Mouse (Mus musculus) cerebellum, adult (tissue): ENCODE results near the gene Trpm4.
A peak's percentile ranks its signal among the peaks of the same experiment; 100 is the strongest.
"Not testable (repeated sequence)": the region's sequence is repeated elsewhere in the genome, so short reads cannot be mapped to it uniquely, and the experiment has no call there.

Experiments
- ATAC-seq: cut with Nextera tagmentation; 2 replicates; pipeline ENCODE4 v1.9.2; 2017; ENCODE audit warnings: mild to moderate bottlenecking, moderate library complexity, mixed read lengths; ENCODE audit not compliant: insufficient number of reproducible peaks, low FRiP score, low TSS enrichment

Trpm4 gene

GRCm38 (mm10) chr7:45333431-45333982, at the start of gene Trpm4:
Trpm4 (minus strand) TSS chr7:45333780.
- ATAC-seq, result peak; percentile 51; the same call in 1 of the 2 replicates

DNA sequence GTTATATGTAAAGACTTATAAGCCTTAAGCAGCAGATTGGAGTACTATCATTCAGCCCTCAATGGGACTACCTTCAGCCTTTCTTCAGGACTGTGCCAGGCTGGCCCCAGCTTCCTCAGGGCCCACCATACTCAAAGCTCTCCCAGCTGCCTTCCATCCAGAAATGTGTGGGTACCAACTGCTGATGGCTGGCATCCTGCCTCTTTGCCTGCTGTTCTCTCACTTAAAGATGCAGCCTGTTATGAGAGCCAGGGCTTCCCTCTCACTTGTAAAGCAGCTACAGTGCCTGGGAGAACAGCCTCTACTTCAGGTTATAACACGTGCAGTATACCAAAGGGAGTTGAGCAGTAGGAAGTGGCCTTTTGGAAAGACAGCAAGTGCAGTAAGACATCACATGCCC, 42.5 kb upstream of the Trpm4 start:
- ATAC-seq, result no peak

DNA sequence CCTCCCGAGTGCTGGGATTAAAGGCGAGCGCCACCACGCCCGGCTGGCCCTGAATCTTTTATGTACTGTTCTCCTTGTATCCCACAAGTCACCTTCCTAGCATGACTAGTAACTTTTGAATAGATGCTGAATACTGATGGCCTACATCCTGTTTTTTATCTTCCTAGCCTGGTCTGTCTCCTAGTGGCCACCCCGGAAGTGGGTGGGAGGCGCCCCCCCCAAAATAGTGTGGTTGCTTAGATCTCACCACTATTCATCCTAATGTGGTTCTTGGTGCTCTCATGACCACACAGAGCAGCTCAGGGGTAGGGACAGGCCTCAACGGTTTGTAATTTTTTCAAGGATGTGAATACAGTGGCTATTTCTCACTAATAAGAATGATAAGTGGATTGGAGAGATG, 41.0 kb upstream of the Trpm4 start:
- no peak for ATAC-seq

GRCm38 (mm10) chr7:45372371-45372770, 38.8 kb upstream of the Trpm4 start:
- no peak for ATAC-seq

GRCm38 (mm10) chr7:45370475-45371311, 37.1 kb upstream of the Trpm4 start, which contains the start of gene Lin7b:
Lin7b (minus strand) TSS chr7:45370583.
- ATAC-seq, result peak; percentile 45; the same call in 1 of the 2 replicates

DNA sequence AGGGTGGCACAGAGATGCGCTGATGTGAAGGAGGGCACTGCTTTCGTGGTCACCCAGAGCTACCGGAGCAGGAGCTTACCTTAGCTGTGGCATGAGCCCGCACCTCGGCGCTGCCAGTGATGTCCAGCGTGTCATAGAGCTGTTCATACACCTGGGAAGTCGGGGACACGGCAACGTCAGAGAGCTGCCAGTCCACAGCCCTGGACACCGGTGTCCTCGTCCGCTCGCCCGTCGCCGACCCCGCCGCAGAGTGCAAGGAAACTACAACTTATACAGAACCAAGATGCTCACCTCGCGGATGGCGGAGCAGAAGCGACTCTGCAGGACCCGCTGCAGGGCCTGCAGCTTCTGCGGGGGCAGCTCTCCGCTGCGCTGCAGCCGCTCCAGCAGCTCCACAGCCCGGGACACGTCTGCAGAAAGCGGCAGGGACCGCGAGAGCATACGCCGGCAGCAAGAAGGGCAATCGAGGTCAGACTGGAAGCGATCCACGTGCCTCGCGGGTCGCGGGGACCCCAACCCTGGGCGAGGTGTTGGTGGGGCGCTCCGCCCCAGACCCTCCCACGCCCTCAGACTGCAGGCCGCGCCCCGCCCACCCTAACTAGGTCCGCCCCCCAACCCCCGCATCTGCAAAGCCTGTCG, 36.4 kb upstream of the Trpm4 start:
- no peak for ATAC-seq

GRCm38 (mm10) chr7:45369022-45369745, 35.6 kb upstream of the Trpm4 start:
- ATAC-seq, result no peak

DNA sequence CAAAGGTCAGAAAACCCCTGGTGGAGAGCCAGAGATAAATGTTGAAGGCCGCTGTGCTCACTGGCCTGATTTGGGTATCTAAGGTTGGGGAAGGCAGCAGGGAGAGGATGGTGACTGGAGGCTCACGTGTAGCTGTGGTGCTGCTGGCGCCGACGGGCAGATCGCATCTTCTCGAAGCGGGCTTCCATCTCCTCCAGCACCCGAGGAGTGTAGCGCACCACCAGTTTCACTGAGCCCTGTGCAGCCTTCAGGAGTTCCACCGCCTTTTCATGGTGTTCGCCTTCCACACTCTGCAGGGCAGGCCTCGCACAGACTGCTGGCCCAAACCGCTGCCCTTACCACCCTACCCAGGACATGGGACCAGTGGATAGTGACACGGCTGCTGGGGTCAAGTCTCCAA, 34.6 kb upstream of the Trpm4 start:
- no peak for ATAC-seq

DNA sequence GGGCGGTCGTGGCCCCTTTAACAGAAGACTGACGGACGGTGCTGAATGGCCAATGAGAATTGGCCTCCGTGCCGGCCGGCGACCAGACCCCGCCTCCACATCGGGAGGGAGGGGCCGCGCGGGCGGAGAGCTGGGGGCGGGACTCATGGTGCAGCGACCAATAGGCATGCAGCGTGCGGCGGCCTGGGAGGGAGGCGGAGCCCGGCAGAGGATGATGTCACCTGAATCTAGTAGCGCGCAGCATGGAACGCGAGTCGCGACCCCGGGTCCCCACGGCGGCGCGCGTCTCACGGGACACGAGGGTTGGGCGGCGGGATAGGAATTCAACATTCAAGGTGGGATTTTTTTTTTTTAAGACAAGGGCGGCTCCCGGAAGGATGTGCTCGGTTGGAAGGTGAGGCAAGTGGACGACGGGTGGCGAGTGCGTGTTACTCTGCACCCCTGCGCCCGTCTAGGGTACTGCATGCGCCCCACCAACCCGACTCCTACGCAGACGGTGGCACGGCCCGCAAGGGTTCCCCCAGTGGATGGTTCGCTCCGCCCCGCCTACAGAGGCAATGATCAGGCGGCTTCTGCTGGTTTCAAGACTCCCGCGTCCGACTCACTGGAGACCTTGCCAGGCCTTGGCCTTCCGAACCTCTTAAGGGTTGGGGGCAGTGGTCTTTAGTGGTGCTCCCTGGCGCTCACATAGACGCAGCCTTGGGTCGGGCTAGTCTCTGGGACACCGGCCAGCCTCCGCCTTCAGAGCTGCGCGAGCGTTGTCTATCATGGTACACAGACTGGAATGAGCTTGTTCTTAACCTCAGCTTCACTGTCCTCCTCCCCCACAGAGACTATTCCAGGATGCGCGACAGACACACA, 33.7 kb upstream of the Trpm4 start:
- peak; percentile 77 for ATAC-seq

DNA sequence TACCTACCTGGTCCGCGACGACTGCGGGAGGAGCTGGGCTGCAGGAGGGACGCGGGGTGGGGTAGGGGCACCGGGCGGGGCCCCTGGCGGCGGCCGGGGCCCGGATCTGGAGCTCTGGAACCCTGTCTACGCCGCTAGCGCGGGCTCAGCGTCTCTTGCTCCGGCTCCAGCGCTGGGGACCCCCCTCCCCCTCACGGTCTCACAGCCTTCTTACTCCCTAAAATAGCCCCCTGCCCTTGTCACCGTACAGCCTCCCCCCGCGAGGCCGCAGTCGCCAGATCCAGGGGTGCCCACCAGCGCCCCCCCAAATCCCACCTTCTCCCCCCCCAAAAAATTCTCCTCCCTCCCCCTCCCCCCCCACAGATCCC, 33.1 kb upstream of the Trpm4 start, which contains the start of gene Ppfia3:
Gene Ppfia3, minus strand, starts transcription at position 368 of the 368 bp plus-strand sequence.
- ATAC-seq, result no peak

- no peak for ATAC-seq
Observed at GRCm38 (mm10) chr7:45365742-45366651, 32.4 kb upstream of the Trpm4 start.

DNA sequence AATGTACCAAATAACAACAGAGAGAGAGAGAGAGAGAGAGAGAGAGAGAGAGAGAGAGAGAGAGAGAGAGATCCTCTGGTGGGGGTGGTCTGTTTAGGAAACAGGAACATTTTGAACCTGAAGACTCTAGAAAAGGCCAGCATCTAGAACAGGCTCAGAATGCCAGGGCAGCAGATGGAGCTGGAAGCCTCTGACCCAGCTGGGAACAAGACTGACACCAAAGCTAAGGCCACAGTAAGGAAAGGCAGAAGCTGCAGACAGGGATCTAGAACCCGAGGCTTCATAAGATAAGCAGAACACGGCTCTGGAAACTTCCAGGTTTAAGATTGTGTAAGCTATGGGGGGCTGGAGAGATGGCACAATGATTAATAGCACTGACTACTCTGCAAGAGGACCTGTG, 30.4 kb upstream of the Trpm4 start:
- ATAC-seq, result no peak

GRCm38 (mm10) chr7:45362801-45363200, 29.2 kb upstream of the Trpm4 start:
- ATAC-seq, result no peak

- ATAC-seq, result peak; percentile 66
Observed at GRCm38 (mm10) chr7:45361243-45361804, 27.7 kb upstream of the Trpm4 start.

- no peak for ATAC-seq
Observed at GRCm38 (mm10) chr7:45360404-45361125, 27.0 kb upstream of the Trpm4 start.

DNA sequence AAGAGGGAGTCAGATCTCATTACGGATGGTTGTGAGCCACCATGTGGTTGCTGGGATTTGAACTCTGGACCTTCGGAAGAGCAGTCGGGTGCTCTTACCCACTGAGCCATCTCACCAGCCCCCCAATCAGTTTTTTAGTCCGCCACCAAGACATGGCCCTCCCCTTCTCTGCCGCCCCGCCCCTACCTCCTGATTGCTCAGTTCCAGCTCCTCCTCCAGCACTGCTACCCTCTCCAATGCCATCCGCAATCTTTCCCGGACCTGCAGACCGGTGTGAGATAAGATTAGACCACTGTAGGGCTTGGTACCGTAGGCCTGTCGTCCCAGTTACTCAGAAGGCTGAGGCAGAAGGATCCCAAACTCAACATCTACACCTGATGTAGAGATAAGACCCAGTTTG, 25.5 kb upstream of the Trpm4 start:
- ATAC-seq, result not testable (repeated sequence)

GRCm38 (mm10) chr7:45356087-45356486, 22.5 kb upstream of the Trpm4 start:
- no peak for ATAC-seq
